22 mouse cellular contexts compared by ENCODE assay signal in the genomic region with DNA sequence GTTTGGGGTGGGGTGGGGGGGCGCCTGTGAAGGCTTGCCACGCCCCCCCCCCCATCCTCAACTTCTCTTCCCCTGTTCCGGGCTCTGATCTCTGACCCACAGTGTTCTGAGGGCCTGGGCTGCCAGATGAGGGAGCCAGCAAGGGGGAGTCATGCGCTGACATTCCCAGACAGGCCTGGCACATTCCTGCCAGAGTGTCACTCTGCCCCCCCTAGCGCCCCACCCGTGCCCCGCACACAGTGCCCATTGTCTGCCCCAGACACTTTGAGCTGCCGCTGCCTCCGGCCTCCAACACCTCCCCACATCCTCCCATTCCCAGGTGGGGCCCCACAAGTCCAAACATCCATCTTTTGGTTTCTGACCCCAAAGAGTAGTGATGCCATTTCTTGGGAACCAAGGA. TPM values are rescaled to one million over a fixed set of nuclear protein-coding genes. Genes with fewer than 3 reads are reported as not detected.
"Had no signal": no experiment of that assay in that cellular context is flagged by ENCODE, and none has a peak within 500 bp of the region (broad histone marks: within the 10 kb centered on the region; RNA-seq: fewer than 3 reads in every experiment).

No protein-coding gene starts in this region.

- H3K9ac ChIP-seq: limb, embryonic 12.5 days; limb, embryonic 15.5 days; liver, embryonic 14.5 days; liver, postnatal 0 days; lung, embryonic 15.5 days; neural tube, embryonic 12.5 days; neural tube, embryonic 15.5 days had no signal

- DNase-seq: kidney, postnatal 10 days; kidney, postnatal 36 days; layer of hippocampus, postnatal 36 days; liver, postnatal 0 days; lung, postnatal 14 days; lung, postnatal 4 days; retina, postnatal 1 day; right cerebral cortex, postnatal 25 days; spleen, adult 18-20 months; thymus, adult 18-20 months; thymus, postnatal 36 days had no signal

- H3K36me3 ChIP-seq: kidney, embryonic 15.5 days; limb, embryonic 12.5 days; limb, embryonic 15.5 days; lung, embryonic 15.5 days; neural tube, embryonic 12.5 days; neural tube, embryonic 15.5 days had no signal

- H3K4me2 ChIP-seq: kidney, embryonic 15.5 days; limb, embryonic 12.5 days; limb, embryonic 15.5 days; liver, embryonic 11.5 days; lung, embryonic 15.5 days; midbrain, embryonic 11.5 days; neural tube, embryonic 12.5 days; neural tube, embryonic 15.5 days had no signal

- H3K4me1 ChIP-seq: neural tube, embryonic 12.5 days; neural tube, embryonic 15.5 days had no signal

- H3K4me3 ChIP-seq: kidney, embryonic 15.5 days; left cerebral cortex, adult 2 months; limb, embryonic 12.5 days; limb, embryonic 15.5 days; lung, embryonic 15.5 days; neural tube, embryonic 12.5 days; neural tube, embryonic 15.5 days had no signal

- H3K27me3 ChIP-seq: kidney, embryonic 15.5 days; limb, embryonic 12.5 days; limb, embryonic 15.5 days; lung, embryonic 15.5 days; neural tube, embryonic 15.5 days had no signal

- H3K27ac ChIP-seq: kidney, embryonic 15.5 days; left cerebral cortex, adult 2 months; limb, embryonic 12.5 days; limb, embryonic 15.5 days; liver, embryonic 14.5 days; lung, embryonic 15.5 days; neural tube, embryonic 12.5 days; neural tube, embryonic 15.5 days had no signal

- ATAC-seq: liver, postnatal 0 days had no signal

- H3K9me3 ChIP-seq: kidney, embryonic 15.5 days; limb, embryonic 15.5 days; lung, embryonic 15.5 days; neural tube, embryonic 12.5 days; neural tube, embryonic 15.5 days had no signal

RNA-seq across cellular contexts. Expression of a gene that starts 47.6 kb away (rescaled TPM):
- total RNA-seq: megakaryocyte progenitor cell, adult 5-6 weeks had no signal
